Mouse (Mus musculus): ENCODE results near the gene Dcun1d2. TPM values are rescaled to one million over a fixed set of nuclear protein-coding genes. Genes with fewer than 3 reads are reported as not detected.
A peak's percentile ranks its signal among the peaks of the same experiment; 100 is the strongest.

Gene Dcun1d2
- polyA plus RNA-seq, 1 experiment, result 7.4 TPM

GRCm38 (mm10) chr8:13306309-13306909, 18.5 kb upstream of the Dcun1d2 start:
- no peak overlapping the region for H3K4me3 ChIP-seq (replicated peaks; ENCODE audit: control insufficient read depth, low read depth, low read length)
- H3K27ac ChIP-seq (ENCODE audit: control insufficient read depth, insufficient read depth, low read depth, low read length, poor library complexity), result peak overlapping the region; percentile 59; the same call in 1 of the 2 replicates
- no peak for TF ChIP-seq POLR2A (IDR thresholded peaks at IDR 0.05; ENCODE audit: borderline replicate concordance, control insufficient read depth, low read depth, low read length)
- no peak for TF ChIP-seq CTCF (IDR thresholded peaks at IDR 0.05; ENCODE audit: control insufficient read depth, insufficient read depth, low read length)
- no peaks in the 10 kb centered on the region; the same call in 1 of the 2 replicates for H3K4me1 ChIP-seq (ENCODE audit: control insufficient read depth, insufficient read depth, low read length)
- WGBS, result 41% methylated on average over 7 of the region's 7 CpGs

GRCm38 (mm10) chr8:13305884-13306283, 18.0 kb upstream of the Dcun1d2 start:
- peak overlapping the region; percentile 35 for H3K27ac ChIP-seq (ENCODE audit: control insufficient read depth, insufficient read depth, low read depth, low read length, poor library complexity)
- 89% methylated on average over 4 of the region's 4 CpGs for WGBS

GRCm38 (mm10) chr8:13305459-13305858, 17.5 kb upstream of the Dcun1d2 start:
- 87% methylated on average over 6 of the region's 6 CpGs for whole genome bisulfite sequencing
- Histone ChIP-seq H3K27ac (ENCODE audit: control insufficient read depth, insufficient read depth, low read depth, low read length, poor library complexity) (no peak overlapping the region), H3K4me3 (replicated peaks; ENCODE audit: control insufficient read depth, low read depth, low read length) (no peak overlapping the region), H3K4me1 (ENCODE audit: control insufficient read depth, insufficient read depth, low read length) (no peaks in the 10 kb centered on the region; the same call in 1 of the 2 replicates)
- TF ChIP-seq CTCF (IDR thresholded peaks at IDR 0.05; ENCODE audit: control insufficient read depth, insufficient read depth, low read length), result no peak
- no peak for TF ChIP-seq POLR2A (IDR thresholded peaks at IDR 0.05; ENCODE audit: borderline replicate concordance, control insufficient read depth, low read depth, low read length)

More at GRCm38 (mm10) chr8:13305884-13306283, 18.0 kb upstream of the Dcun1d2 start:
- H3K4me3 ChIP-seq (replicated peaks; ENCODE audit: control insufficient read depth, low read depth, low read length), result no peak overlapping the region
- no peaks in the 10 kb centered on the region; the same call in 1 of the 2 replicates for H3K4me1 ChIP-seq (ENCODE audit: control insufficient read depth, insufficient read depth, low read length)
- TF ChIP-seq CTCF (IDR thresholded peaks at IDR 0.05; ENCODE audit: control insufficient read depth, insufficient read depth, low read length) (no peak), POLR2A (IDR thresholded peaks at IDR 0.05; ENCODE audit: borderline replicate concordance, control insufficient read depth, low read depth, low read length) (no peak)

- no peaks in the 10 kb centered on the region; the same call in 1 of the 2 replicates for H3K4me1 ChIP-seq (ENCODE audit: control insufficient read depth, insufficient read depth, low read length)
- 85% methylated on average over 7 of the region's 7 CpGs for WGBS
These were observed 13.1 kb upstream of the Dcun1d2 start for GRCm38 (mm10) chr8:13301036-13301435.

GRCm38 (mm10) chr8:13299571-13299970, 11.6 kb upstream of the Dcun1d2 start:
- no peak for TF ChIP-seq CTCF (IDR thresholded peaks at IDR 0.05; ENCODE audit: control insufficient read depth, insufficient read depth, low read length)
- TF ChIP-seq POLR2A (IDR thresholded peaks at IDR 0.05; ENCODE audit: borderline replicate concordance, control insufficient read depth, low read depth, low read length), result no peak
- H3K27ac ChIP-seq (ENCODE audit: control insufficient read depth, insufficient read depth, low read depth, low read length, poor library complexity), result no peak overlapping the region
- H3K4me3 ChIP-seq (replicated peaks; ENCODE audit: control insufficient read depth, low read depth, low read length), result no peak overlapping the region
- 89% methylated on average over 8 of the region's 8 CpGs for WGBS
- no peaks in the 10 kb centered on the region for H3K4me1 ChIP-seq (ENCODE audit: control insufficient read depth, insufficient read depth, low read length)

More at GRCm38 (mm10) chr8:13301036-13301435, 13.1 kb upstream of the Dcun1d2 start:
- no peak for TF ChIP-seq CTCF (IDR thresholded peaks at IDR 0.05; ENCODE audit: control insufficient read depth, insufficient read depth, low read length)
- TF ChIP-seq POLR2A (IDR thresholded peaks at IDR 0.05; ENCODE audit: borderline replicate concordance, control insufficient read depth, low read depth, low read length), result no peak
- H3K4me3 ChIP-seq (replicated peaks; ENCODE audit: control insufficient read depth, low read depth, low read length), result no peak overlapping the region
- H3K27ac ChIP-seq (ENCODE audit: control insufficient read depth, insufficient read depth, low read depth, low read length, poor library complexity), result no peak overlapping the region

GRCm38 (mm10) chr8:13293677-13294470, 5.9 kb upstream of the Dcun1d2 start:
- H3K4me3 ChIP-seq (replicated peaks; ENCODE audit: control insufficient read depth, low read depth, low read length), result no peak overlapping the region
- H3K4me1 ChIP-seq (ENCODE audit: control insufficient read depth, insufficient read depth, low read length), result no peaks in the 10 kb centered on the region
- 84% methylated on average over 9 of the region's 9 CpGs for WGBS
- TF ChIP-seq CTCF (IDR thresholded peaks at IDR 0.05; ENCODE audit: control insufficient read depth, insufficient read depth, low read length) (no peak), POLR2A (IDR thresholded peaks at IDR 0.05; ENCODE audit: borderline replicate concordance, control insufficient read depth, low read depth, low read length) (no peak)
- H3K27ac ChIP-seq (ENCODE audit: control insufficient read depth, insufficient read depth, low read depth, low read length, poor library complexity), result no peak overlapping the region

GRCm38 (mm10) chr8:13292364-13292763, 4.4 kb upstream of the Dcun1d2 start:
- Histone ChIP-seq H3K4me1 (ENCODE audit: control insufficient read depth, insufficient read depth, low read length) (no peaks in the 10 kb centered on the region), H3K4me3 (replicated peaks; ENCODE audit: control insufficient read depth, low read depth, low read length) (no peak overlapping the region), H3K27ac (ENCODE audit: control insufficient read depth, insufficient read depth, low read depth, low read length, poor library complexity) (no peak overlapping the region)
- WGBS, result 27% methylated on average over 9 of the region's 9 CpGs
- TF ChIP-seq CTCF (IDR thresholded peaks at IDR 0.05; ENCODE audit: control insufficient read depth, insufficient read depth, low read length) (peak; percentile 91), POLR2A (IDR thresholded peaks at IDR 0.05; ENCODE audit: borderline replicate concordance, control insufficient read depth, low read depth, low read length) (no peak)

GRCm38 (mm10) chr8:13288646-13289045, 715 bp upstream of the Dcun1d2 start:
- Histone ChIP-seq H3K4me1 (ENCODE audit: control insufficient read depth, insufficient read depth, low read length) (peaks cover 2% of the 10 kb centered on the region; the same call in 1 of the 2 replicates), H3K4me3 (replicated peaks; ENCODE audit: control insufficient read depth, low read depth, low read length) (no peak overlapping the region), H3K27ac (ENCODE audit: control insufficient read depth, insufficient read depth, low read depth, low read length, poor library complexity) (no peak overlapping the region)
- 7% methylated on average over 6 of the region's 6 CpGs for WGBS
- TF ChIP-seq POLR2A (IDR thresholded peaks at IDR 0.05; ENCODE audit: borderline replicate concordance, control insufficient read depth, low read depth, low read length) (no peak), CTCF (IDR thresholded peaks at IDR 0.05; ENCODE audit: control insufficient read depth, insufficient read depth, low read length) (no peak)

Data from bone marrow, adult 2 months (tissue).